Mouse (Mus musculus) MEL (cell line): ENCODE data around the gene Ctnnb1.

ENCODE experiments used
- CTCF ChIP-seq, 3 experiments: IDR thresholded peaks in 2 of 3; conservative IDR thresholded peaks in 1 of 3; 2 replicates each; pipeline ENCODE4 v1.5.1; 2011 to 2012; ENCODE audit warnings: low read length in 3 of 3, low read depth in 2 of 3, mild to moderate bottlenecking in 2 of 3, improper control_type of control experiment in 1 of 3, inconsistent platforms in 1 of 3, mixed read lengths in 1 of 3, moderate library complexity in 1 of 3; ENCODE audit not compliant: control insufficient read depth in 1 of 3, insufficient read depth in 1 of 3, poor library complexity in 1 of 3, severe bottlenecking in 1 of 3
- E2F4 ChIP-seq: IDR thresholded peaks from 2 replicates; pipeline ENCODE4 v1.6.1; 2011; ENCODE audit warnings: low read depth, low read length, improper control_type of control experiment, borderline replicate concordance
- EP300 ChIP-seq, 2 experiments: IDR thresholded peaks; 2 replicates each; pipeline ENCODE4 v1.6.1; 2011; ENCODE audit warnings: improper control_type of control experiment in 2 of 2, low read length in 2 of 2, low read depth in 1 of 2, mild to moderate bottlenecking in 1 of 2
- GATA1 ChIP-seq: IDR thresholded peaks from 2 replicates; pipeline ENCODE4 v1.6.1; 2011; ENCODE audit warnings: low read depth, low read length, improper control_type of control experiment
- MAZ ChIP-seq: IDR thresholded peaks from 2 replicates; pipeline ENCODE4 v1.6.1; 2012; ENCODE audit warnings: low read depth, mild to moderate bottlenecking, inconsistent platforms, low read length, improper control_type of control experiment
- MXI1 ChIP-seq: IDR thresholded peaks from 2 replicates; pipeline ENCODE4 v1.6.1; 2011; ENCODE audit warnings: mild to moderate bottlenecking, low read depth, low read length, improper control_type of control experiment
- POLR2A ChIP-seq, 2 experiments: IDR thresholded peaks; 2 replicates each; pipeline ENCODE4 v1.6.1; 2011 to 2012; ENCODE audit warnings: low read length in 2 of 2, mild to moderate bottlenecking in 2 of 2, control low read depth in 1 of 2, improper control_type of control experiment in 1 of 2, low read depth in 1 of 2, moderate library complexity in 1 of 2; ENCODE audit not compliant: control insufficient read depth in 1 of 2, insufficient read depth in 1 of 2, poor library complexity in 1 of 2
- RCOR1 ChIP-seq: IDR thresholded peaks from 2 replicates; pipeline ENCODE4 v1.6.1; 2012; ENCODE audit warnings: low read depth, mild to moderate bottlenecking, inconsistent platforms, low read length, improper control_type of control experiment
- SMC3 ChIP-seq: IDR thresholded peaks from 2 replicates; pipeline ENCODE4 v1.6.1; 2011; ENCODE audit warnings: low read depth, low read length, improper control_type of control experiment
- USF2 ChIP-seq, 2 experiments: IDR thresholded peaks; 2 replicates each; pipeline ENCODE4 v1.6.1; 2011 to 2012; ENCODE audit warnings: improper control_type of control experiment in 2 of 2, low read length in 2 of 2, borderline replicate concordance in 1 of 2, inconsistent platforms in 1 of 2, low read depth in 1 of 2, mild to moderate bottlenecking in 1 of 2; ENCODE audit not compliant: insufficient read depth in 1 of 2
- ZKSCAN1 ChIP-seq: IDR thresholded peaks from 2 replicates; pipeline ENCODE4 v1.6.1; 2012; ENCODE audit warnings: low read depth, mild to moderate bottlenecking, inconsistent platforms, low read length, improper control_type of control experiment, moderate library complexity
- ZNF384 ChIP-seq: IDR thresholded peaks from 2 replicates; pipeline ENCODE4 v1.6.1; 2012; ENCODE audit warnings: low read depth, mild to moderate bottlenecking, inconsistent platforms, low read length, improper control_type of control experiment

DNA sequence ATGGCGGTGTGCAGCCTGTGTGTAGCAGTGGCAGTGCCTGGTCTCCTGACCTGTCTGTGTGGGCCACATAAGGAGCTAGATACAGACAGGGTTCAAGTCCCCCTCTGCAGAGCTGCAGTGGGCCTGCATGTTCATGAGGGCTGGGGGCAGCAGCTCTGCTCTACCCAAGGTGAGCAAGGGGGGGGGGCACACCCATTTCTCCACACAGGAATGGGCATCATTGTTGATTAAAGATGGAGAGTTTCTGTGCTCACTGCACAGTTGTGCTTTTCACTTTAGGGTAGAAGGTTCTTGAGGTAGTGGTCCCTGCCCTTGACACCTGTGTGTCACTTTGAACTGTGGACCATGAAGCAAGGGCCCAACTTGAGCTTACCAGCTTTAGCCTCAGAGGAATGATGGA lies 19.8 kb downstream of the Ctnnb1 start:
- TF ChIP-seq POLR2A (IDR thresholded peaks at IDR 0.05; ENCODE audit: control insufficient read depth in 1 of 2, insufficient read depth in 1 of 2, low read depth in 1 of 2, low read length in 2 of 2, poor library complexity in 1 of 2) (no peak), E2F4 (no peak), RCOR1 (no peak), ZNF384 (no peak), CTCF (IDR thresholded peaks at IDR 0.05 in 2 of 3, conservative IDR thresholded peaks at IDR 0.05 in 1 of 3; ENCODE audit: control insufficient read depth in 1 of 3, insufficient read depth in 1 of 3, low read depth in 2 of 3, low read length in 3 of 3, poor library complexity in 1 of 3, severe bottlenecking in 1 of 3) (no peak), ZKSCAN1 (no peak), MAZ (no peak), EP300 (IDR thresholded peaks at IDR 0.05; ENCODE audit: low read depth in 1 of 2, low read length in 2 of 2) (no peak), MXI1 (no peak), USF2 (IDR thresholded peaks at IDR 0.05; ENCODE audit: borderline replicate concordance in 1 of 2, insufficient read depth in 1 of 2, low read depth in 1 of 2, low read length in 2 of 2) (no peak), GATA1 (no peak), SMC3 (no peak)
